Mouse (Mus musculus): ENCODE measurements around the gene Zfp316. TPM values are rescaled to one million over a fixed set of nuclear protein-coding genes. Genes with fewer than 3 reads are reported as not detected.
A peak's percentile ranks its signal among the peaks of the same experiment; 100 is the strongest.

Gene Zfp316
- total and polyA plus RNA-seq, 3 experiments: 4.3 to 4.8 TPM; not detected in 1

DNA sequence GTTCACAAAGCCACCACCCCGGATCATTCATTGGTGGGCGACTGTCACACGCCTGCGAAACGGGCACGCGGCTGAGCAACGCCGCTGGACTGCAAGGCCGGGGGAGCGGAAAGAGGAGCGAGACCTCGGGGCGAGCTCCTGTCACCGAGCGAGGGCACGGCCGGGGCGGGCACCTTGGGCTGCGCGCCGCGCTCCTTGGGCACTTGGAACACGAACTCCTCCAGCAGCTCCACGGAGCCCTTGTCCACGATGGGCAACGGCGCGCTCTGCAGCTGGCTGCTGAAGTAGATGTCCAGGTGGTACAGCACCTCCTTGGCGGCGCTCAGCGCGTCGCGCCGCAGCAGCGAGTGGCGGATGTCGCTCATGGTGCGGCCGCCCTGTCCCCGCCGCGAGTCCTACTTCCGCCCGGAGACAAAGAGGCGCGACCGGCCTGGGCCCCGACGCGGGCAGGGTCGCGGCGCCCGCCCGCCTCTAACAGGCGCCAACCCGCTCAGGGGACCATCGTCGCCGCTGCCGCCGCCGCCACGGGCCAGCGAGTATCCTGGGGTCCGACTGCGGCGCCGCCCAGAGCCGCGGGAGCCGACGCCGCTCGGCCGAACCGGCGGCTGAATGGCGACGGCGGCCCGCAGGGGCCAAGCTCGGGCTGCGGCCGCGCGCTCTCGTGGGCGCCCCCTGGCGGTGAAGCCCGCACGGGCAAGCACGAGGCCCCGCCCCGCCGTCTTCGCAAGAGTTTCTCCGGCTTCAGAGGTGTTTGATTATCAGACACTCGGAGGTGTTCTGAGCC, 45.1 kb upstream of the Zfp316 start, which contains the start of gene E130309D02Rik (continued):
- no peak for TF ChIP-seq RCOR1 (IDR thresholded peaks at IDR 0.05; ENCODE audit: low read depth, low read length)
- peak in 1 of 2 experiments; percentile 34; a peak in 2 of 4 replicates for TF ChIP-seq EP300 (IDR thresholded peaks at IDR 0.05; ENCODE audit: low read depth in 1 of 2, low read length in 2 of 2)
- peak; percentile 76 for TF ChIP-seq MAX (IDR thresholded peaks at IDR 0.05; ENCODE audit: low read length)
- no peak; the same call in 1 of the 2 replicates for TF ChIP-seq KAT2A (conservative IDR thresholded peaks at IDR 0.05; ENCODE audit: low read depth, low read length)

DNA sequence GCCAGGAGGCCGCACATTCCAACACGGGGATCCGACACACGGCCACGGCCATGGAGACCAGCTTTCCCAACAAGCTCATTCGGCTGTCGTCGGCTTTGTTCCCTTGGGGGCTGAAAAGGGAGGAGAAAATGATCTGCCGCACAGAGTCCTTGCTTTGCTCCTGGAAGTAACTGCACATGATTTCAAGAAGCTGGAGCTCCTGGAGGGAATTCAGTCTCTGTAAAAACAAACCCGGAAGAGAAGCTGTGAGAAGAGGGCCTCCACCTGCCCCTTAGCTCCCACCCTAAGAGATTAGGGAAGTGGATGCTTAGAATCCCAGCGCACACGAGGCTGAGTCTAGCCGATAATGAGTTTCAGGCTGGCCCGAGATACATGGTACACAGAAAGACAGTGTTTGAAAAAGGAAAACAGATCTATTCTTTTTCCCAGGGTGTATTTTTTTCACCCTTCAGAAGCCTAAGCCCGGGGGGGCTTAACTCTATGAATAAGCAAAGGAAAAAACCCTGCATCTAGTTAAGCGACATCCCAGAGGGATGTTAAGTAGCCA, 44.4 kb upstream of the Zfp316 start:
- H3K36me3 ChIP-seq (ENCODE audit: control insufficient read depth in 1 of 2, insufficient read depth in 2 of 2, low read length in 2 of 2): peaks cover 12 to 18% of the 10 kb centered on the region in 2 experiments
- peak overlapping the region; percentile 98 for H3K9ac ChIP-seq (ENCODE audit: control insufficient read depth, low read depth, low read length, poor library complexity, severe bottlenecking)
- H3K9me3 ChIP-seq (replicated peaks; ENCODE audit: insufficient read depth, low read length): no peaks in the 10 kb centered on the region
- H3K4me3 ChIP-seq (ENCODE audit: control insufficient read depth in 1 of 2, insufficient read depth in 1 of 2, low read depth in 2 of 2, low read length in 2 of 2): peak overlapping the region; percentile 76 to 91
- peak overlapping the region; percentile 89 for H3K27ac ChIP-seq (ENCODE audit: control insufficient read depth, low read depth, low read length)
- peaks cover 0 to 10% of the 10 kb centered on the region in 2 experiments; a peak in 1 of 4 replicates for H3K4me1 ChIP-seq (ENCODE audit: control insufficient read depth in 1 of 2, insufficient read depth in 2 of 2, low read length in 2 of 2)
- H3K27me3 ChIP-seq (ENCODE audit: control insufficient read depth in 1 of 2, insufficient read depth in 2 of 2, low read length in 2 of 2): no peaks in the 10 kb centered on the region
- DNase-seq (ENCODE audit: low read depth, low spot score): peak; percentile 87
- TF ChIP-seq POLR2A (IDR thresholded peaks at IDR 0.05; ENCODE audit: control insufficient read depth in 1 of 2, insufficient read depth in 1 of 2, low read depth in 1 of 2, low read length in 2 of 2, poor library complexity in 1 of 2): peak in 1 of 2 experiments; percentile 59; a peak in 1 of 4 replicates
- no peak for TF ChIP-seq SMC3 (IDR thresholded peaks at IDR 0.05; ENCODE audit: low read depth, low read length)
- TF ChIP-seq MXI1 (IDR thresholded peaks at IDR 0.05; ENCODE audit: low read depth, low read length): peak; percentile 72; the same call in 1 of the 2 replicates
- peak; percentile 69 for TF ChIP-seq MAX (IDR thresholded peaks at IDR 0.05; ENCODE audit: low read length)
- TF ChIP-seq RAD21 (IDR thresholded peaks at IDR 0.05; ENCODE audit: low read depth, low read length): no peak
- TF ChIP-seq ELF1 (IDR thresholded peaks at IDR 0.05; ENCODE audit: low read depth, low read length): peak; percentile 86
- peak; percentile 73 for TF ChIP-seq SIN3A (IDR thresholded peaks at IDR 0.05; ENCODE audit: low read length)
- TF ChIP-seq ETS1 (IDR thresholded peaks at IDR 0.05; ENCODE audit: low read depth, low read length): 0 out of 2 replicates have a peak, but pooled peaks have one; percentile 16
- TF ChIP-seq MYC (IDR thresholded peaks at IDR 0.05; ENCODE audit: low read depth, low read length): peak; percentile 89
- peak; percentile 55; the same call in 1 of the 2 replicates for TF ChIP-seq TAL1 (IDR thresholded peaks at IDR 0.05; ENCODE audit: low read length)
- peak; percentile 43 for TF ChIP-seq GATA1 (IDR thresholded peaks at IDR 0.05; ENCODE audit: low read depth, low read length)
- peak; percentile 60 for TF ChIP-seq TBP (IDR thresholded peaks at IDR 0.05; ENCODE audit: low read depth, low read length)
- TF ChIP-seq CTCF (IDR thresholded peaks at IDR 0.05 in 2 of 3, conservative IDR thresholded peaks at IDR 0.05 in 1 of 3; ENCODE audit: control insufficient read depth in 1 of 3, insufficient read depth in 1 of 3, low read depth in 2 of 3, low read length in 3 of 3, poor library complexity in 1 of 3, severe bottlenecking in 1 of 3): no peak
- no peak for TF ChIP-seq ZKSCAN1 (IDR thresholded peaks at IDR 0.05; ENCODE audit: low read depth, low read length)
- peaks cover 52% of the 10 kb centered on the region for H3K79me2 ChIP-seq (ENCODE audit: control insufficient read depth, insufficient read depth, low read length, poor library complexity)
